Mouse (Mus musculus) lung, postnatal 36 days (tissue): ENCODE data around the gene Lypd4.
"Not testable (repeated sequence)": the region's sequence is repeated elsewhere in the genome, so short reads cannot be mapped to it uniquely, and the experiment has no call there.

Source experiments
- DNase-seq: peaks from one replicate; pipeline ENCODE4 v3.0.0; 2022; ENCODE audit warnings: mixed read lengths

Gene Lypd4

GRCm38 (mm10) chr7:24886308-24886633 lies 16.5 kb upstream of the Lypd4 start:
- DNase-seq: no peak

GRCm38 (mm10) chr7:24885468-24886307 lies 15.9 kb upstream of the Lypd4 start:
- DNase-seq: no peak

- DNase-seq: peak; percentile 32
Observed at GRCm38 (mm10) chr7:24884693-24885291, 15.1 kb upstream of the Lypd4 start.

- peak; percentile 100 for DNase-seq
Observed at GRCm38 (mm10) chr7:24883896-24884692, 14.4 kb upstream of the Lypd4 start, which contains the start of gene Rps19. TSS of gene Rps19 (plus strand) at chr7:24884371.

- DNase-seq: no peak
Observed at GRCm38 (mm10) chr7:24882416-24883199, 12.9 kb upstream of the Lypd4 start.

- no peak for DNase-seq
Observed at GRCm38 (mm10) chr7:24879620-24880019, 9.9 kb upstream of the Lypd4 start.

GRCm38 (mm10) chr7:24877588-24877987 lies 7.8 kb upstream of the Lypd4 start:
- DNase-seq: no peak

- no peak for DNase-seq
Observed at GRCm38 (mm10) chr7:24869080-24869479, 661 bp downstream of the Lypd4 start.

GRCm38 (mm10) chr7:24864156-24864555 lies 5.6 kb downstream of the Lypd4 start:
- DNase-seq: no peak

- DNase-seq: no peak
Observed at GRCm38 (mm10) chr7:24862853-24863252, 6.9 kb downstream of the Lypd4 start.

- DNase-seq: no peak
Observed at GRCm38 (mm10) chr7:24861913-24862312, 7.8 kb downstream of the Lypd4 start, which contains the start of gene Gm9844. TSS of gene Gm9844 (plus strand) at chr7:24862213.

- DNase-seq: no peak
Observed at GRCm38 (mm10) chr7:24859234-24859633, 10.5 kb downstream of the Lypd4 start.

- DNase-seq: no peak
Observed at GRCm38 (mm10) chr7:24856460-24857120, 13.2 kb downstream of the Lypd4 start.

- no peak for DNase-seq
Observed at GRCm38 (mm10) chr7:24853695-24854094, 16.0 kb downstream of the Lypd4 start.

GRCm38 (mm10) chr7:24853233-24853563 lies 16.5 kb downstream of the Lypd4 start:
- no peak for DNase-seq

- DNase-seq: no peak
Observed at GRCm38 (mm10) chr7:24852557-24853232, 17.0 kb downstream of the Lypd4 start.

- no peak for DNase-seq
Observed at GRCm38 (mm10) chr7:24851596-24852325, 18.0 kb downstream of the Lypd4 start.

GRCm38 (mm10) chr7:24850899-24851303 lies 18.8 kb downstream of the Lypd4 start:
- peak; percentile 32 for DNase-seq

GRCm38 (mm10) chr7:24850162-24850561 lies 19.6 kb downstream of the Lypd4 start:
- DNase-seq: no peak

- DNase-seq: not testable (repeated sequence)
Observed at GRCm38 (mm10) chr7:24846576-24846975, 23.2 kb downstream of the Lypd4 start.

GRCm38 (mm10) chr7:24845713-24846112 lies 24.0 kb downstream of the Lypd4 start:
- peak; percentile 9 for DNase-seq
